Mouse (Mus musculus) cerebellum, postnatal 36 days (tissue): ENCODE measurements around the gene Ugdh.
"Not testable (repeated sequence)": the region's sequence is repeated elsewhere in the genome, so short reads cannot be mapped to it uniquely, and the experiment has no call there.

Experiments
- DNase-seq, 2 experiments: peaks; one replicate each; pipeline ENCODE4 v3.0.0; 2021 to 2022; ENCODE audit warnings: mixed read lengths in 2 of 2

Gene Ugdh

GRCm38 (mm10) chr5:65435806-65436561 is at the start of gene Ugdh:
Gene Ugdh (minus strand): TSS chr5:65435949.
- DNase-seq = peak; percentile 92 to 95

- no peak for DNase-seq
Observed at GRCm38 (mm10) chr5:65482996-65483395, 47.2 kb upstream of the Ugdh start.

- no peak for DNase-seq
Observed at GRCm38 (mm10) chr5:65480511-65480910, 44.8 kb upstream of the Ugdh start.

GRCm38 (mm10) chr5:65479681-65480445 is 44.1 kb upstream of the Ugdh start:
- DNase-seq = no peak

- peak; percentile 35 to 41 for DNase-seq
Observed at GRCm38 (mm10) chr5:65478224-65478623, 42.5 kb upstream of the Ugdh start.

- DNase-seq = not testable (repeated sequence)
Observed at GRCm38 (mm10) chr5:65476739-65477138, 41.0 kb upstream of the Ugdh start.

- no peak for DNase-seq
Observed at GRCm38 (mm10) chr5:65475806-65476205, 40.1 kb upstream of the Ugdh start.

GRCm38 (mm10) chr5:65469766-65470165 is 34.0 kb upstream of the Ugdh start:
- DNase-seq = peak in 1 of 2 experiments; percentile 46

GRCm38 (mm10) chr5:65466911-65467310 is 31.2 kb upstream of the Ugdh start:
- no peak for DNase-seq

- DNase-seq = no peak
Observed at GRCm38 (mm10) chr5:65460361-65460760, 24.6 kb upstream of the Ugdh start.

- no peak for DNase-seq
Observed at GRCm38 (mm10) chr5:65459454-65459853, 23.7 kb upstream of the Ugdh start.

- no peak for DNase-seq
Observed at GRCm38 (mm10) chr5:65457846-65458245, 22.1 kb upstream of the Ugdh start.

- DNase-seq = no peak
Observed at GRCm38 (mm10) chr5:65457086-65457827, 21.5 kb upstream of the Ugdh start.

- DNase-seq = no peak
Observed at GRCm38 (mm10) chr5:65454771-65455170, 19.0 kb upstream of the Ugdh start.

- DNase-seq = no peak
Observed at GRCm38 (mm10) chr5:65448941-65449340, 13.2 kb upstream of the Ugdh start.

GRCm38 (mm10) chr5:65447826-65448225 is 12.1 kb upstream of the Ugdh start:
- peak; percentile 84 to 86 for DNase-seq

- DNase-seq = no peak
Observed at GRCm38 (mm10) chr5:65446756-65447155, 11.0 kb upstream of the Ugdh start.

- no peak for DNase-seq
Observed at GRCm38 (mm10) chr5:65444981-65445380, 9.2 kb upstream of the Ugdh start.

GRCm38 (mm10) chr5:65438041-65438440 is 2.3 kb upstream of the Ugdh start:
- DNase-seq = no peak

GRCm38 (mm10) chr5:65435363-65435805 is 365 bp downstream of the Ugdh start:
- no peak for DNase-seq

- no peak for DNase-seq
Observed at GRCm38 (mm10) chr5:65434471-65435362, 1.0 kb downstream of the Ugdh start.

GRCm38 (mm10) chr5:65429441-65429840 is 6.3 kb downstream of the Ugdh start:
- no peak for DNase-seq
